Mouse (Mus musculus): ENCODE results near the gene Atxn3. TPM values are rescaled to one million over a fixed set of nuclear protein-coding genes. Genes with fewer than 3 reads are reported as not detected.
"Not testable (repeated sequence)": the region's sequence is repeated elsewhere in the genome, so short reads cannot be mapped to it uniquely, and the experiment has no call there.

Atxn3 gene
- total RNA-seq, 2 experiments from 2014 or later, result 18.6 to 18.7 TPM

DNA sequence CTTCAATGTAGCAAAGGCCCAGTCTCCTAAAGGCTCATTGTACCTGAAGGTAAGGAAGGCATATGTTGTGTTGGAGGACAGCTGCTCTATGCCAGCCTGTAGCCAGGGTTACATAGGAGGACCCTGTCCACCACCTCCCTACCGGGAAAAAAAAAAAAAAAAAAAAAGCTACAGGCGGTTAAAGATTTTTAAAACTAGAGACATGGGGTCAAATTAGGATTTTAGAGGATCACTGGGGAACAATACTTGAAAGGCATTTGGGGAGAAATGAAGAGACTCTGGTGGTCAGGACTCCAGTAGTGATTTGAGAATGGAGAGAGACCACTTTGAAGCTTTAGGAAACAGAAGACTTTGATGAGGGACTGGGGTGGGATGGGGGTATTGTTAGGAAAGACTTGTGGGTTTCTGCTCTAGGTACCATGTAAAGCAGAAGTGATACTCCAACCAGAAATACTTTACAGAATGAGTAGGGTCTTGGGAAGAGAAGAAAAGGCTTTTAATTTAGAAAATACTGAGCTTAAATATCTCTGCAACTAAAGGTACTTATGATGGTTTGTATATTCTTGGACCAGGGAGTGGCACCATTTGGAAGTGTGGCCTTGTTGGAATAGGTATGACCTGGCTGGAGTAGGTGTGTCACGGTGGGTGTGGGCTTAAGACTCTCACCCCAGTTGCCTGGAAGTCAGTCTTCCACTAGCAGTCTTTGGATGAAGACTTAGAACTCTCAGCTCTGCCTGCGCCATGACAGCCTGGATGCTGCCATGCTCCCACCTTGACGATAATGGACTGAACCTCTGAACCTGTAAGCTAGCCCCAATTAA lies 1.1 kb upstream of the Atxn3 start:
- not testable (repeated sequence) for DNase-seq (ENCODE audit: low spot score in 2 of 2)

- DNase-seq (ENCODE audit: low spot score in 2 of 2), result no peak
These were observed 510 bp upstream of the Atxn3 start for GRCm38 (mm10) chr12:101958556-101958955.

GRCm38 (mm10) chr12:101957079-101957941 lies 736 bp downstream of the Atxn3 start:
- peak in 1 of 2 experiments; percentile 28 for DNase-seq (ENCODE audit: low spot score in 2 of 2)

GRCm38 (mm10) chr12:101955821-101956220 lies 2.2 kb downstream of the Atxn3 start:
- not testable (repeated sequence) for DNase-seq (ENCODE audit: low spot score in 2 of 2)

DNA sequence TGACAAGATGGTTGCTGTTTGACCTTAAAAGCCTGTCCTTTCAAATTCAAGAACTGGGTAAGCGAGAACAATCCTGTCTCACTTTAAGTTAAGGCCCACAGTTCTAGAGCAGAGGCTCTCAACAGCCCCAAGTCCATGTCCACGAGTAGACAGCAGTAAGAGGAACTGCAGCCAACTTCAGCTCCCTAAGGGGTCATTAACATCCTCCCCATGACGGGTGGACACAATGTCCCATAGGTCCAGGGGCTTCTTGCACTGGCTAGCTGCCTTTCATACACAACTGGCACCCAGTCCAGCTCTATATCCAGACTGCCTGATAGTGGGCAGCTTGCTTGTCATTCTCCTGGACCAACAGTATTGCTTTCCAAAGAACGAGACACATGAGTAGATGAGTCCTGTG lies 9.2 kb downstream of the Atxn3 start:
- DNase-seq (ENCODE audit: low spot score in 2 of 2), result no peak

DNA sequence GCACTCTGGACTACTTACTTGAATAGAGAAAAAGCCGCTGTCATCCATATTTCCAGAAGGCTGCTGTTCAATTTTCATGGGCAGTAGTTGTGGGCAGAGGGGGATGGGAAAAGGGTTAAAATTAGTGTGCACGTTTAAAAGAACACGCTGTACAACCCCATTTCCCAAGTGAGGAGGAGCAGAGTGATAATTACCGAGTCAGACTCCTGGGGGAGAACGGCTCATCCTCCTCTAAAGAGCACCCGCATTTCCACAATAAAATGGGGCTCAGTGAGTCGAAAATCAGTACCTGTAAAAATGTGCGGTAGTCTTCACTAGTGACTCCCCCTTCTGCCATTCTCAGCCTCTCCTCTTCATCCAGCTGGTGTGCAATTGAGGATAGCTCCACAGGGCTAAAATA lies 10.1 kb downstream of the Atxn3 start:
- DNase-seq (ENCODE audit: low spot score in 2 of 2), result no peak

DNA sequence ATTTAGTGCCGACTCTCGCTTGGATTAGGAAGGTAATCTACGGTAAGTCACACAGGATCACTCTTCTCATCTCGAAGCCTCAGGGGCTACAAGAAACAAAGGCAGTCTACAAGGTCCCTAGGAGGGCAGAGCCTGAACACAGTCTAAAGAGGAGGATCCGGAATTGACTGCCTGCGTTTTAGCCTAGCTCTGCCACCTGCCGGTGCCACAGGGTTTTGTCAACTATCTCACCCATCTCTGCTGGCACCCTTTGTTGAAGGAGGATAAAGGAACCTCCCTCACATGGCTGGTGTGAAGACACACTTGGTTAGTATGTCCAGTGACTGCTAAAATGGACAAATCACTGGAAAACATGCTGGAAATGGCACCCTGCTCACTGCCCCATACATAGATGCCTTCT lies 20.5 kb downstream of the Atxn3 start:
- DNase-seq (ENCODE audit: low spot score in 2 of 2), result no peak

GRCm38 (mm10) chr12:101935223-101935622 lies 22.8 kb downstream of the Atxn3 start:
- no peak for DNase-seq (ENCODE audit: low spot score in 2 of 2)

- no peak for DNase-seq (ENCODE audit: low spot score in 2 of 2)
These were observed 29.6 kb downstream of the Atxn3 start for GRCm38 (mm10) chr12:101928423-101928822.

- DNase-seq (ENCODE audit: low spot score in 2 of 2), result no peak
These were observed 35.7 kb downstream of the Atxn3 start for GRCm38 (mm10) chr12:101922313-101922712.

- DNase-seq (ENCODE audit: low spot score in 2 of 2), result no peak
These were observed 38.2 kb downstream of the Atxn3 start for GRCm38 (mm10) chr12:101919847-101920246.

DNA sequence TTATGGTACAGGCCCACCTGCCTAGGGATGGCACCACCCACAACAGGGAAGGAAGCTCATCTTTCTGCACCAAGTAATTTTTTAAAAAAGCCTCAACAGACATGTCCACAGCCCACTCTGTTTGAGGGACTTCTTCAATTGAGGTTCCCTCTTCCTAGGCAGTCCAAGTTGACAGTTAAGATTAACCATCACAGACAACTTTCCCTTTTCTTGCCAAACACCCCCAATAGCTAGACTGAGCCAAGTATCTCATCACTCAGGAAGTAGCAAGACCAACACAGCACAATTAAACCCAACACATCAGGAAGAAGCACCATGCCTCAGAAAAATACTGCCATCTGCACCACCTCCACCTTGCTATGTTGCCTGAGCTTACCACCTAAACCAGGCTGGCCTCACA lies 40.9 kb downstream of the Atxn3 start:
- DNase-seq (ENCODE audit: low spot score in 2 of 2), result no peak

DNA sequence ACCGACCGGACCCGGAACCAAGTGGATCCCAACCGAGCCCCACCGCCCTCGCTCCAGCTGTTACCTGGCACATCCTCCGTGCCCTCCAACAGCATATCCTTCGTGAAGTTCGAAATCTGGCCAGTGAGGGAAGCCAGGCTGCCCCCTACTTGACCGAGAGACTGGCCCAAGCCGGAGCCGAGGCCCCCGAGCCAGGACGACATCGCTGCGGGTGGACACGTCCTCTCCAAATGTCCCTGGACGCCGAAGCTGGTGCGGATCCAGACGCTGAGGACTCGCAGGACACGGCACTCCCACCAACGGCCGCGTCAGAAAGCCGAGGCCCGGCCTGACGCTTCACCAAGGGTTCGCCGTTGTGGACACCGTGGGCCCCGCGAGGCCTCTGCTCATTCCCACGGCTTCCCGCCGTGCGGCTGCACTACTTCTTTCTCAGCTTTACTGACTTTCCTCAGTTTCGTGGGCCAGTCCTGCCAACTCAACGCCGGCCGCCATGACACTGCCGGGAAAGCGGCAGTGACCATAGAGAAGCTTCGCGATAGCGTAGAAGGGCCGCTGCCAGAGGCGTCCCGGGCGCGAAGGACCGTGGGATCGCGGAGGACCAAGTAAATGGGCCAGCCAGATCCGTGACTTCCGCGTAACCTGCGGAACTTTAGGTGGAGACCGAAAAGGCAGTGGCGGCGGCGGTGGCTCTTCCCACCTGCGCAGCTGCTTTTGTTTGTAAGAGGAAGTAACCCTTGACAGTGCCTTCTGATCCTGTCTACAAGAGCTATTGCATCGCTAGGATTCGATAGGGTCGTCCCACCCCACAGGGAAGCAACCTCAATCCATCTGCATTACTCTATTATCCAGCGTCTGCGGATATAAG lies 45.2 kb downstream of the Atxn3 start, which contains the start of gene Trip11:
TSS of gene Trip11 (minus strand) at position 642 of the 865 bp plus-strand sequence.
- peak; percentile 90 to 92 for DNase-seq (ENCODE audit: low spot score in 2 of 2)

- no peak for DNase-seq (ENCODE audit: low spot score in 2 of 2)
These were observed 46.7 kb downstream of the Atxn3 start for GRCm38 (mm10) chr12:101911346-101911745.

DNA sequence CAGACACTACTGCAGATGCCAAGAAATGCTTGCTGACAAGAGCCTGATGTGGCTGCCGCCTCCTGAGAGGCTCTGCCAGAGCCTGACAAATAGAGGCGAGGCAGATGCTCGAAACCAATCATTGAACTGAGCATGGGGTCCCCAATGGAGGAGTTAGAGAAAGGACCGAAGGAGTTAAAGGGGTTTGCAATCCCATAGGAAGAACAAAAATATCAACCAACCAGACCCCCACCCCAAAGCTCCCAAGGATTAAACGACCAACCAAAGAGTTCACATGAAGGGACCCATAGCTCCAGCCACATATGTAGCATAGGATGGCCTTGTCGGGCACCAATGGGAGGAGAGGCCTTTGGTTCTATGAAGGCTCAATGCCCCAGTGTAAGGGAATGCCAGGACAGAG lies 47.7 kb downstream of the Atxn3 start:
- no peak for DNase-seq (ENCODE audit: low spot score in 2 of 2)

DNA sequence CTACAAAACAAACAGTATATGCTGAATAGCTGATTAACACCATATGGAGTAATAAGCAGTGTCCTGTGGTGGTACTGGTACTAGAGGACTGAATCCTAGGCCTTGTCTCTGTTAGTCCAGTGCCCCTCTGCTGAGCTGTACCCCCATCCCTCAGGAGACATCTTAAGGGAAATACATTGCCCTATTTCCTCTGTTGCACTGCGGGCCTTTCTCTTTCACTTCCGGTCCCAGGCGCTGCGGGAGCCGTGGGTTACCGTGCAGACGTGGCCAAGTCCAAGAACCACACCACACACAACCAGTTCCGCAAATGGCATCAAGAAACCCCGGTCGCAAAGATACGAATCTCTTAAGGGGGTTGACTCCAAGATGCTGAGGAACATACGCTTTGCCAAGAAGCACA lies 52.2 kb downstream of the Atxn3 start:
- DNase-seq (ENCODE audit: low spot score in 2 of 2), result no peak

GRCm38 (mm10) chr12:101904906-101905305 lies 53.1 kb downstream of the Atxn3 start:
- no peak for DNase-seq (ENCODE audit: low spot score in 2 of 2)

DNA sequence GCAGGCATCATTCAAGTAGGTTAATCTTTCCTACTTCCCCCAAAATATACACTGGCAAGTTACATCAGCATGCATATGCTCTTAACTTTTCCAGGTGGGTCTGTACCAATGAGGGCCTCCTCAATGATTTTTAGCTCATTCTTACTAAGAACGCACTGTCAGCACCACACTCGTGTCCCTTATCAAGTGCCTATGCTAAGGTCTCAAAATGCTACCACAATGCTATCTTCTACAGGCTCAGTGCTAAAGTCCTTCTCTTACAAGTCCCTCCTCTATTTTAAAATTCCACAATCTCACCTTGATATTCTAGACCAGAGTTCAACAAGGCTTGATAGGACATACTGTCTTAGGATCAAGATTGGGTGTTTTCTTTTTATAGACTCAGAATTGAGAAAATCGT lies 53.9 kb downstream of the Atxn3 start:
- DNase-seq (ENCODE audit: low spot score in 2 of 2), result no peak

- no peak for DNase-seq (ENCODE audit: low spot score in 2 of 2)
These were observed 58.3 kb downstream of the Atxn3 start for GRCm38 (mm10) chr12:101899671-101900245.

DNA sequence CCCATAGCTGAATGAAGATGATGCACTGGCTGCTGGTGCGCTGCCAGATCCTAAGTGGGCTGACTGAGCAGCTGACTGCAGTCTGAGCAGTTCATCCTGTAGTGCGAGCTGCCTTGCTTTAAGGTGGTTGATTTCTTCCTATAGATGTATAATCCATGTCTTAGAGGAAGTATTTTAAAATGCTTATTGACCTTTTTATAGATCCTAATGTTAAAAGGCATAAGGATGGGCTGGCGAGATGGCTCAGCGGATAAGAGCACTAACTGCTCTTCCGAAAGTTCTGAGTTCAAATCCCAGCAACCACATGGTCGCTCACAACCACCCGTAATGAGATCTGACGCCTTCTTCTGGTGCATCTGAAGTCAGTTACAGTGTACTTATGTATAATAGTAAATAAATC lies 59.1 kb downstream of the Atxn3 start:
- no peak for DNase-seq (ENCODE audit: low spot score in 2 of 2)

DNA sequence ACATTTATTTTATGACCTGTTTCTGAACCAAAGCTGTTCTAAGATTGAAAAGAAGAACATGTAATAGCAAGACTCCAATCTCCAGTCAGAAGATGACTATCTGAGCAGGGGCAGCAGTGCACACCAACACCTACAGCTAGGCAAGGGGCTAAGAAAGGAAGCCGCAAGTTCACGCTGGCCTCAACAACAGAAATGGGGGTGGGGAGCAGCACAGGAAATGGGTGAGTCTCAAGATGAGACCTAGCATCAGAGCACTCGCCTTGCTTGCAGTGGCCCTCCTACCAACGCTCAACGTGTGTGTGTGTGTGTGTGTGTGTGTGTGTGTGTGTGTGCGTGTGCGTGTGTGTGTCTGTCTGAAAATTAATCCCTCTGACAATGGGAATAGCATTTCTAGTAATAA lies 60.9 kb downstream of the Atxn3 start:
- no peak for DNase-seq (ENCODE audit: low spot score in 2 of 2)

All from layer of hippocampus, postnatal 14 days (tissue).